ENCODE assay signal across 8 mouse cellular contexts in genomic region chr14:56812520-56813036, GRCm38 (mm10). TPM values are rescaled to one million over a fixed set of nuclear protein-coding genes. Genes with fewer than 3 reads are reported as not detected.
A peak's percentile ranks its signal among the peaks of the same experiment; 100 is the strongest.
DNase-seq lines count a peak whose midpoint lies in the region; ATAC-seq and TF ChIP-seq lines count a peak whose summit lies in the region.

No protein-coding gene starts in this region.

- peaks cover 33% of the 10 kb centered on the region for H3K4me1 ChIP-seq in megakaryocyte, embryonic 14.5 days

- DNase-seq in ZHBTc4 (ENCODE audit: low read depth, low spot score) = peak; percentile 92
- DNase-seq in gastrocnemius, adult 2 months = peak; percentile 71
- peak; percentile 78 for DNase-seq in hindlimb bud, embryonic 11.5 days (ENCODE audit: extremely low spot score, low read depth, low spot score)
- DNase-seq in left cerebral cortex, adult 8-10 months (ENCODE audit: low spot score in 2 of 2) = peak; percentile 64 to 73
- DNase-seq in right cerebral cortex, postnatal 14 days = peak; percentile 68
- peak; percentile 65 to 75 for DNase-seq in urinary bladder, postnatal 36 days (ENCODE audit: low spot score in 2 of 2)

- H3K4me3 ChIP-seq in gastrocnemius, adult 2 months = peak overlapping the region; percentile 87
- peak overlapping the region; percentile 92 for H3K4me3 ChIP-seq in megakaryocyte, embryonic 14.5 days (replicated peaks)

- no peaks in the 10 kb centered on the region for H3K27me3 ChIP-seq in megakaryocyte, embryonic 14.5 days (replicated peaks)

- H3K27ac ChIP-seq in gastrocnemius, adult 2 months = peak overlapping the region; percentile 96

- peak; percentile 49 for ATAC-seq in common myeloid progenitor, adult 5-6 weeks (replicated peaks; ENCODE audit: low read depth, poor library complexity, severe bottlenecking)

- peaks cover 12% of the 10 kb centered on the region for H3K36me3 ChIP-seq in megakaryocyte, embryonic 14.5 days (replicated peaks; ENCODE audit: low read length)

- peak; percentile 68 for TF ChIP-seq CTCF in gastrocnemius, adult 2 months (IDR thresholded peaks at IDR 0.05)

- intact Hi-C loops in gastrocnemius, adult 2 months (cut with DNase I) = loop anchor here (2.0 kb wide), 1 partner anchor 74 kb away; the partner anchor contains the start of gene Zmym2

- H3K9me3 ChIP-seq in megakaryocyte, embryonic 14.5 days = no peaks in the 10 kb centered on the region

RNA-seq across cellular contexts. Expression of gene Zmym5, which starts 1.1 kb away (rescaled TPM):
- 21.6 and 23.7 TPM in 2 replicates for total RNA-seq in common myeloid progenitor, adult 5-6 weeks (2017)
- total RNA-seq in gastrocnemius, adult 2 months (2021) = 10 to 100 TPM; 18.5 to 22.5 TPM
- total RNA-seq in left cerebral cortex, adult 8-10 months (2022) = 10 to 100 TPM; 28.0 to 32.6 (median 30.6) TPM
- polyA plus RNA-seq in megakaryocyte, embryonic 14.5 days (2012; ENCODE audit: insufficient read depth, low replicate concordance) = 0.67 and 1.5 TPM in 2 replicates

RNA-seq across cellular contexts. Expression of gene Pspc1, which starts 34.5 kb away (rescaled TPM):
- 101 and 166 TPM in 2 replicates for total RNA-seq in common myeloid progenitor, adult 5-6 weeks (2017)
- 10 to 100 TPM in 1 of 2 experiments, 1 to 10 TPM in 1; 9.5 to 12.1 TPM for total RNA-seq in gastrocnemius, adult 2 months (2021)
- 10 to 100 TPM; 64.0 to 76.1 (median 71.0) TPM for total RNA-seq in left cerebral cortex, adult 8-10 months (2022)
- polyA plus RNA-seq in megakaryocyte, embryonic 14.5 days (2012; ENCODE audit: insufficient read depth, low replicate concordance) = 1.7 and 4.4 TPM in 2 replicates

Comparison
In these comparisons a context has a peak if more than half of its experiments do, and no peak if none do; other contexts are left out.
1. Peak in every context shown above with its lines: DNase-seq, ATAC-seq, H3K4me3 ChIP-seq and H3K27ac ChIP-seq.